Mouse (Mus musculus) heart, postnatal 25 days (tissue): ENCODE data around the gene Aven. TPM values are rescaled to one million over a fixed set of nuclear protein-coding genes. Genes with fewer than 3 reads are reported as not detected.

Source experiments
- DNase-seq: peaks from one replicate; pipeline ENCODE4 v3.0.0; 2022; ENCODE audit warnings: low spot score
- intact Hi-C: fragments of 180-260 bp; cut with DNase I; formaldehyde crosslinking; loops from one replicate; pipeline ENCODE4 v1.15.1; 2025
- total RNA-seq, 2 experiments: library from RNA; stranded (reverse); gene quantifications; 2 replicates each; pipeline ENCODE4 v1.2.3; 2021

The Aven gene
- total RNA-seq, 2 experiments from 2014 or later = 16.3 to 18.3 TPM

DNA sequence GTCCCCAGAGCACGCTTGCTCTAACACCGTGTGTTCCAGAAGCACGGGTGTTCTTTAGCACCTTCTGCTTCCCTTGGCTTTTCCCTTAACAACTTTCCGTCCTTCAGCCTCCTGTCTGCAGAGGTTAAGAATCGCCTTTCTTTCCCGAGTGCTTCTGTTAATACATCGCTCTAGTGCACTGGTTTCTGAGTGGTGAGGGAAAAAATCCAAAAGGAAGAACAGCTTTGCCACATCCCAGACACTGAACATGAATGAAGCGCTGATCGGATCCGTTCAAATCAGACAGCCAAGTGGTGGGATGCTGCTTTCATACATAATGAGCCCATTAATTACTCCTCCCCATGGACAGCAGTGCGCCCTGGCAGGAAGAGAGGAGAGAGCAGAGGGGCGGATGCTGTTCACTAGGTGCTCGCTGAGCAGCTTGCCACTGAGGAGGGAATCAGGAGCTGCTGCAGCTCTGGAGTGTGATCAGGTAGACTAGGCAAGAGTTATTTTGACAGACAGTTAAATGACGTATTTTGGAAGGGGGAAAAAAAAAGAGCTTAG, 42.0 kb downstream of the Aven start:
- DNase-seq = no peak
- intact Hi-C loops = loop anchor here (5.0 kb wide), 1 partner anchor 32 kb away; no protein-coding TSS in a partner anchor

DNA sequence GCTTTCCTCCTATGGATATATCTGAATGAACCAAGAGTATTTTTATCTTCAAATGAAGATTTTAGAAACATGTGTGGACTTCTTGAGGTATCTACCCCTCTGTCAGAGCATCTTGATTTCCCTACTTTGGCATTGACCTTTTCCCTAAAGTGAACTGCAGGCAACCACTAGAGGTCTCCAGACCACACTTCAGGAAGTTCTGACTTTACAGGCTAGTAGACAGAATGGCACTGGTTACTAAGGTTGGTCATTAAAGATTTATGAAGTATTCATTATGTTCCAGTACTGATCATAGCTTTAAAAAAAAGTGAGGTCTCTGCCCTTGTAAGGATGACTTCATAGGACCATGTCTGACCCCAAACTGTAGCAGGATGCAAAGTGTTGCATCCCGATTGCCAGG, 46.0 kb downstream of the Aven start:
- intact Hi-C loops = loop anchor here (2.0 to 5.0 kb wide), 2 partner anchors 36 to 230 kb away; no protein-coding TSS in a partner anchor
- no peak for DNase-seq

DNA sequence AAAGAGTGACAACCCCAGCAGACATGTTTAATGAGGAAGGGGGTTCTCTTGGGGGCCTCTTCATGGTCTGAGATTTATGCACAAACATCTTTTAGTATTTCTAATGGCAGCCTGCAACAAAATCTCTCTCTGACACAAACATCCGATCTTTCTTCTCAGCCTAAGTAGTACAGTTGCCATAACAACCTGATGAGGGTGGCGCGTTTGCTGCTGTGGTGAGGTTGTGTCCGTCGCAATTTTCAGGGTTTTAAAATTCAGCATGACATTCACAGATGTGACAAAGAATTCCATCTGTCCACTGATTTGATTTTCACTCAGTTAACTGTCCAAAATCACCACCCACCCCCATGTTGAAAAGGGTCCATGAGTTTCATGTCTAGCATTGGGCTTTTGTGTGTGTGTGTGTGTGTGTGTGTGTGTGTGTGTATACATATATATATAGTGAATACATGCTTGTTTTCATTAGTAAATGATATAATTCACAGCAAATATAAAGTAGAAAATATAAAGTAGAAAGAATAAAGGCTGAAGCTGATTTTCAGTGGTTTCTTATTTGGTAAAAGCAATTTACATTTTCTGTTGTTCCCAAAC, 49.0 kb downstream of the Aven start:
- intact Hi-C loops = no loop called here
- DNase-seq = no peak

DNA sequence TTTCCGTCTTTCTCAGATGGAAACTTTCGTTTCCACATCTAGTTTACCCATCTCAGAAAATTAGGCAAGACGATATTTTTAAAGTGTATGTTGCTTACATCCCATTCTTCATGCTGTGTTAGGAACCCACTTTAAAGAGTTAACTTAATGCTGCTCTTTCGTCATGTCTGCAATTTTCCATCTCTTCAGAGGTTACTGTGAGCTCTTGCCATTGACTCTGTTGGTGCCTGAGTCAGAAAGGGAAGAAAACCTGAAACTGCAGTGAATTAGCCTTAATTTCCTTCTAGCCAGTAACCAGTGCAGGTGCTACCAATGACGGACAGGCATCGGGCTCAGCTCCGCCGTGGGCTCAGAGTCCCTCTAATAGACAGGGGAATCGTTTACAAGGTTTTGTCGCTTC, 63.8 kb downstream of the Aven start:
- intact Hi-C loops = no loop called here

DNA sequence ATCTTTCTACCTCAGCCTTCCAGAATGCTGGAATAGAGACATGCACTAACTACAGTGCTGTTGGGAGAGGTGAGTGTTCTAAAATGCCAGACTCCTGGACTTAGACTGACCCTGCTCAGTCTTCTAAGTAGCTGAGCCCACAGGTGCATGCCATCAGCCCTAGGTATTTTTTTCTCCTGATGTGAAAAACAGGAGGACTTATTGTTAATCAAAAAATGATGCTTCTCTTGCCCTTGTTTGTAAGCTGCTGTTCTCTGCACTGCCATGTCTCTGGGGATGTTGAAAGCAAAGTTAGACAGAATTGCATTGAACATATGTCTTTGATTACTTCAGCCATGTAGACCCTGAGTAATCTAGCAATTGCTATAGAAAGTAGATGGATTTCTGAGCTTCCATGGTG, 64.7 kb downstream of the Aven start:
- intact Hi-C loops = no loop called here
- no peak for DNase-seq

More for the DNA sequence above, 63.8 kb downstream of the Aven start:
- DNase-seq = no peak

DNA sequence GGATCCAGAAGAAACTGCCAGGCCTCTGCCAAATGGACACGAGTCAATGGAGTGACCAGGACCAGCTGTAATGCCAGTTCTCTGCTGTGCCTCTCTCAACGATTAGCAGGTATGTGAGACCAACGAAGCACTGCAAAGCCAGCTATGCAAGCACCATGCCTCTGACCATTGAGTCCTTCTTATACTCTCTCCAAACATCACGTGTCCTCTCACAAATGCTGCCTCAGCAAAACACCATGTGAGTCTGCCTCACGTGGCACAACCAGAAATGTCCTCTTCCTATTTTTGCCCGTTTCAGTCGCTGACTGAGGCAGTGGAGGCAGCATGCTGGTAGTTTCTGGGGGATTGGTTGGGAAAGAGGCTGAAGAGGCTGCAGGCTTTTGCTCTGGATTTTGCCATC, 68.8 kb downstream of the Aven start:
- intact Hi-C loops = no loop called here

DNA sequence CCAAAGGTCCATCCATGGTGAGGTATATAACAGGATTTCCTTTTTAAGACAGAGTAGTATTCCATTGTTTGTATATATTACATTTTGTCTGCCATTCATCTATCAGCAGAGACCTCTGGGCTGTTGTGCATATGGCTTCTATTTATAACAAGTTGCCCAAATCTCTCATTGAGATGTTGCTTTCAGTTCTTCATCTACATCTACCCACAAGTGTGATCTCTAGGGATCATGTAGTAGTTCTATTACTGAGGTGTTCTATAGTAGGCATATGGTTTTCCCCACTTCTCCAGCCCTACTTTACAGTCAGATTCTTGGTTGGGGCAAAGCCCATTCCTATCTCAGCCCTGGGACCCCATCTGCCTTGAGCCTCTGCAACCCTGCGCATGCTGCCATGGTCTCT, 72.3 kb downstream of the Aven start:
- no peak for DNase-seq
- intact Hi-C loops = no loop called here

More for the DNA sequence above, 68.8 kb downstream of the Aven start:
- DNase-seq = no peak

DNA sequence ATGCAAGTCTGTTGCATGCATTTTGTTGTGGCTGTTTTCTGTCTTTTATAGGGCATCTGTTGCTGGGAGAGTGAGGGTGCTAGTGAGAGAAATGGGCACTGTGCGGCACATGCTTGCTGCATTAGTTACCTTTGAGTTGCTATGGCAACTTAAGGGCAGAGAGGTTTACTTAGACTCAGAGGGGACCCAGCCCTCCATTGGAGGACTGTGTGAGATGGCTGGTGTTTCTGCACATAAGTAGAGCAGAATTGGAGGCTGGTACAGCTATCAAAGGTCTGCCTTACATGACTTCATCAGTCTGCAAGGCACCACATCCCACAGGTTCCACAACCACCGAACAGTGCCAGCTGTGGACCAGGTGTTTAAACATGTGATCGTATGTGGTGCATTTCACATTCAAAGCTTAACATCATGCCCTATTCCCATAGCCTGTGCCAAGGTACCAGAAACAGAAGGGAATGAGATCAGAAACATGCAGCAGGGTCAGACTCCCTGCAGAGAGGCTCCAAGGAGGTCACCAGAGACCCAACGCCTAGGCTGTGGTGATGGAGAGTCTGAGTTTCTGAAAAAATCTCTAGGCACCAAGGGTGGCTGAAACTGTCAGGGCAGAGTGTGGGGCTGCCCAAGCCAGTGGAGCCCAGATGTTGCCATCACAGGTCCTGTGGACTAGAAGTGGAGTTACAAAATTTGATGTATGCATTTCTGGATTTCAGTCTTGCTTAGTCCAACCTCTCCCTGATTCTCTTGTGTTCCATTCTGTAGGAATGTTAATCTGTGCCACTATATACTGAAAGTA, 73.7 kb downstream of the Aven start:
- DNase-seq = no peak
- intact Hi-C loops = no loop called here

DNA sequence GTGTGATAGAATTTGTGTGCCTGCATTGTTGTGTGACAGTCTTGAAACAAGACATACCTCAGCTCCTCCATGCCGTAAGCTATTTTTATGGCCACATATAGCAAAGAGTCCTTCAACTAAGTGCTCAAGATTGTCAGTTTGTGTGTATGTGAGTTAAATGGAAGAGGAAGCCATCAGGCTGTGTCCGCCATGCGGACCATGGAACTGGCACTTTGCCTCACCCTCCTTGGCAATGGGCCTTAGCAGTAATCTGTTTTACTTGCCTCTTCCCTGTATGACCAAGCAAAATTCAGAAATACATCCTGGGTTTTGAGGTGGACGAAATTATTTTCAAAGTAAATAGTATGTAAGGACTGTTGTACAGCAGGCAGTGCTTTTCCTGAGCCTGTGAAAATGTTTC, 75.0 kb downstream of the Aven start:
- intact Hi-C loops = no loop called here
- no peak for DNase-seq

DNA sequence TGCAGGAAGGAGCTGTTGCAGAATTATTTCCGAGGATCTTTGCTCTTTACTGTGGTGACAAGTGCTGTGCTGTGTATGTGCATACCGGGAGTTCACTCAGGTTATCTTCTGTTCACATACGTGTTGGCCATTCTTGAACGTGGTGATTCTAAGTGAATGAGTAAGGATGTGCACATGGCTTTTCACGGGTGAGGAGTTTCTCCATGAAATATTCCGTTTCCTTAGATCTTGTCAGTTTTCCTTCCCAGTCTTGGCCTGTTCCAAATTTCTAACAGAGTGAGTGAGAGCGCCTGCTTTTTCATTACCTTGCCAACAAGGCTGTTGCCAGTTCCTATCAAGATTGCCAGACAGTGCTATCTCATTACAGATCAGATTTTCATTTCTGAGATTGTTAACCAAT, 98.2 kb downstream of the Aven start:
- DNase-seq = no peak
- intact Hi-C loops = no loop called here

DNA sequence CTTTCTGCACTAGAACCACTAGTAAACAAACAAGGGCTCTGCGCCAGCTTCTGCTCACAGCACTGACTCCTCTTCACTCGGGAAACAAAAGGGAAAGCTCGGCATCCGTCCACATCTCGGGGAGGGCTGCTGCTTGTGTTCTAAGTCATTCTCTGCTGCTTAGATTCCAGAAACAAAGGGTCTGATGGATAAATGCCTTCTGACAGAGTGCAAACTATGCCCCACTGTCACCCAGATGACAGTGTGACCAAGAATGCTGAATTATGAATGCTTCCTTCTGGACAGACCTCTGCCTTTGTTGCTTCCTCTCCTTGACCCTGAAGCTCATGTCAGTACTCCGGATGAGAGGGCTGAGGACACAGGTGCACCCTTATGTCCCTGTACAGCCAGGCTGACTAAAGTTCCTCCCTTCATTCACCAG, 98.7 kb downstream of the Aven start:
- intact Hi-C loops = no loop called here
- no peak for DNase-seq

DNA sequence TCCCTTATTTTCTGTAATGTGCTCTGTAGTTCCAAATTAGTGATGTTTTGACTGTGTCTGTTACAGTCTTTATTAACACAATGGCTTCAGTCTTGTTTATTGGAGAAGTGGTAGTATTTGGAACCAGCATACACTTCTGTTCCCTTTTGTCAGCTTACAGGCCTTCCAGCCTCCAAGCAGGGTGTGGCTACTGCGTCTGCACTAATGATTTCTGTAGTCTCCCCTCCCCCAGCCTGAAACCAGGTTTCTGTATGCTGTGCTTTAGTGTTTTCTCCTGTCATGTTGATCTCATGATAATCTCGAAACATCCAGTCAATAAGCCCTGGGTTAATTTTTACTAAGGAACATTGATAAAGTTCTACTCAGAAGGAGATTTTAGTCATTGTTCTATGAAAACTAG, 100.6 kb downstream of the Aven start:
- intact Hi-C loops = no loop called here
- DNase-seq = no peak

DNA sequence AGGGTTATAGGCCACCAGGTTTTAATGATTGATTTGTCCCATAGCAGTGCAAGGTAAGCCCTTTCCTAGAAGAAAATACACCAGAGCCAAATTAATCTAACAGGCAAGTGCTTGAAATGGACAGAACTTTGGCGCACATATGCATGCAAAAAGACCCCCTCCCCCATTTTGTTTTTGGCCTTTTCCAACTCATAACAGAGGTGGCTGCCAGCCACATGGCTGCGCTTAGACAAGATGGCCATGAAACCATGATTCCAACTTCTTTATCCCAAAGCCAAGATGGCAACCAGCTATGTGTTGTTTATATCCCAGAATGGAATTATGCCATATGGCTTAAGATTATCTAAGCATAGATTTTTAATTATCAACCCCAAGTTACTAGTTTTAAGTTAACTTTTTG, 101.0 kb downstream of the Aven start:
- intact Hi-C loops = no loop called here
- DNase-seq = no peak

DNA sequence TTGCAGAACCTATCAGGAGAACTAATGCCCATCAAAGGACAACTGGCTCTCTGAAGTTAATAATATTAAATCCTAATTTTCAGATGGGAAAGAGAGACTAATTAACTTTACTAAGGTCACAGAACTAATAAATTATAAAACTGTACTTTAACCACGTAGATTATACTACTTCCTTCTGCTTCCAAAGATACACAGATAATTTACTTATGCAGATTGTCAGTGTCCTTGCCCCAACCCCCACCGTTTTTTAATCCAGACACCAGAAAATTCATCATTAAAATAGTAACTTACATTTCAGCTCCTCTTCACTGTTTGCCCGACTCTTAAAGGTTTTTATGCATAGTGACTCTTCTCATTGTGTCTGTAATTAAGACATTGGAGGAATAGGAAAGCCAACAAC, 103.0 kb downstream of the Aven start:
- intact Hi-C loops = no loop called here
- DNase-seq = no peak

DNA sequence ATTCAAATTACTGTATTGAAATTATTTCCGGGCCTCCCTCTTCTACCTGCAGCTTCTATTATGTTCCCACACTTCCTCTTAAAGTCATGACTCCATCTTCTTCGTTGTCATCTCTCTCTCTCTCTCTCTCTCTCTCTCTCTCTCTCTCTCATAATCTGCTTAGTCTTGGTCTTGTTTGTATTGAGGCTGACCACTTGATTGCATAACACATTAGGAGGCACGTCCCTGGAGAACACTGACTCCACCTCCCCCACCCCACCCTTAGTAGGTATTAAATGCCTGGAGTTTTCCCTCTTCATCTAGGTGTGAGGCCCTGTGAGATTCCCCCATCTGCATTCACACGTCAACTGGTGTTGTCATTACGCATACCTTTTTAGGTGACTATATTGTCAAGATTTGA, 103.7 kb downstream of the Aven start:
- intact Hi-C loops = no loop called here
- DNase-seq = no peak

DNA sequence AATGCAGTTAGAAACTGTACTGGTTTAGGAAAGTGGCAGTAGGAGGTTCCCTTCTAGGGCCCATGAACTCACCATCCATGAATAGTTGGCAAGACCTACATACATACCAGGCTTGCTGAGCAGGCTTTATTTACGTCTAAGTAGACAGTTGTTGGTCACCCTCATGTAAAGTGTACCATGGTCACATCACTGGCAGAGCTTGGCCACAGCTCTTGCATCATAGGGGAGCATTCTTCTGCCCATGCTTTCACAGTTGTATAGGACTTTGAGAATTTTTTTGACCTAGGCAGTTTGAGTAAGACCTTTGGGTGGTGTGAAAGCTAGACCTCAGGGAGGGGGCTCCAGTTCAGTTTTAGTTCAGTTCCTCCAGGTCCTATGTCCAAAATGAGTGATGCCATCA, 104.3 kb downstream of the Aven start:
- no peak for DNase-seq
- intact Hi-C loops = no loop called here

DNA sequence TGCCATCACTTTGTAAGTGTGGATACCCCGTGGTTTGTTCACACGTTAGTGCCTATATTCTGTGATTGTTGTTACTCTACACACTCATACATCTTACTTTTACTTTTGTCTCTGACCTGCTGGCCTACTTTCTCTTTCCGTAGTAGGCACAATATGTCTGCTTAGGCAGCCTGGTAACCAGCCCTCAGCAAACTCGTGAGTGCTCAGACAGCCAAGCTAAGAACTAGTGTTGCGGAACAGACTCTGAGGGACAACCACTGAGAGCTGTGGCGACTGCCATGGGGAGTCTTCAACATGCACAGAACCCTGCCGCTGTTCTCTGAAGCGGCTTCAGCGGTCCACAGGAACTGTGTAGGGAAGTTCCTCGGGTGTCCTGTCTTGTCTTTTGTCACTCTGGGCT, 107.5 kb downstream of the Aven start:
- DNase-seq = no peak
- intact Hi-C loops = no loop called here

DNA sequence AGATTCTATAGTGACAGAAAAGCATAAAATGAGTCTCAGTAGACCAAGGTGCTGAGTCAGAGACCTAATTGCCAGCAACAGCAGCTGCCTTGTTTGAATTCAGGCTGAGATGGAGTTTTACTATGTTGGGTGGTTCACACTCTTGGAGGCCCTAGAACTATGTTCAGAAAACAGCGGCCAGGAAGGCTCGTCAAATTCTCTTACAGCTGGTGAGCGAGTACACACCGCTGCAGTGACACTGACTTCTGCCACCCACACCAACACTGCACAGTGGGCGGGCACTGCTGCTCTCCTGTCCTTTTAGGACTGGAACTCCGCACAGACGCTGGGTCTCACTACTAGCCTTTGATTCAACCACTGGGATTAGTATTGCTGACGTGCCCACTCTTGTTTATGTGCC, 109.7 kb downstream of the Aven start:
- DNase-seq = no peak
- intact Hi-C loops = no loop called here

DNA sequence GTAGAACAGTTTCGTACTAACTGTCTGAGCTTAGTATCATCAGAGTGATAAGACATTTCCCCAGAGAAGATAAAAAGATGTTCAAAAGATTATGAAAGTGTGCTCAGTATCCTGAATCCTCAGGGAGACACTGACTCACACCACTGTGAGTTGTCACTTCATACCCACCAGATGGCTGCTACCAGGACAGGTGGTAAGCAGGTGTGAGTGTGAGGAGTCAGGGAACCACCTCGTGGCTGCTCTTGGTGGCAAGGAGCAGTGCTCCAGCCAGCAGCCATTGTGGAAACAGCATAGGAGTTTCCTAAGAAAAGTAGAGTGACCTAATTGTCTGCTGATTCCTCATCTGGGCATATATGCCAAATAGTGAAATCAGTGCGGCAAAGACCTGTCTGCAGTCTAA, 113.8 kb downstream of the Aven start:
- no peak for DNase-seq

DNA sequence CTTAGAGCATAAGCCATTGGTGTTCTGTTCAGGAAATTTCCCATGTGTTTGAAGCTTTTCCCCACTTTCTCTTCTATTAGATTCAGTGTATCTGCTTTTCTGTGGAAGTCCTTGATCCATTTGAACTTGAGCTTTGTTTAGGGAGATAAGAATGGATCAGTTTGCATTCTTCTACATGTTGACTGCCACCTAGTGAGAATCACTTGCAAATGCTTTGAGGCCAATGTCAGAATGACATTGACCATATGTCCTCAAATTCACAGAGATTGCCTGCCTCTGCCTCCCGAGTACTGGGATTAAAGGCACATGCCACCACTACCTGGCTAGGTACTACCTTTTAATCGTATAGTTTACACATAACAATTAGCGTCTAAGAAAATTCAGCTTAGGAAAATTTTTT, 119.9 kb downstream of the Aven start:
- intact Hi-C loops = no loop called here
- no peak for DNase-seq

More for the DNA sequence above, 113.8 kb downstream of the Aven start:
- intact Hi-C loops = no loop called here

DNA sequence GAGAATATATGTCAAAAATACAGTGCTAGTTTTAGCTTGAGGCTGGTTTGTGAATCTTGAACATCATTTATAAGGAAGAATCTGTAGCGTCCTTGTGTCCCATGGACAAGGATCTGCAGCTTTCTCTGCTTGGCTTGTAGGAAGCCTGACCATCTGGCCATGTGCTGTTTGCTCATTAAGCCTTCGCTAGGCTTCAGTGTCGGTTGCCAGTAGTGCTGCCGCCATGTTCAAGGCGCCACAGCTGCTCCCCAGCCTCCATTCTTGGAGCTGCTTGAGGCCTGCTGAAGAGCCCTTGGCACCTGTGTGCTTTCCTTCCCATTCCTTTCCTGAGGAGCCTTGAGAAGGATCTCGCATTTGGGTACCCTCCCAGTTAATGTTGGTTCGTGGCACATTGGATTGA, 121.6 kb downstream of the Aven start:
- intact Hi-C loops = no loop called here
- no peak for DNase-seq
